Mouse (Mus musculus): ENCODE data around the gene Gm14214. TPM values are rescaled to one million over a fixed set of nuclear protein-coding genes. Genes with fewer than 3 reads are reported as not detected.

The Gm14214 gene
- polyA plus RNA-seq, 1 experiment, result not detected

GRCm38 (mm10) chr2:154735986-154736385 is 33.8 kb downstream of the Gm14214 start:
- 66% methylated on average over 7 of the region's 7 CpGs for WGBS
- Histone ChIP-seq H3K4me3 (replicated peaks; ENCODE audit: extremely low read depth, low read depth, low read length) (no peak overlapping the region), H3K4me1 (ENCODE audit: control insufficient read depth, insufficient read depth, low read length) (no peaks in the 10 kb centered on the region)
- DNase-seq, result no peak
- TF ChIP-seq POLR2A (IDR thresholded peaks at IDR 0.05; ENCODE audit: borderline replicate concordance, extremely low read depth, low read depth, low read length), result no peak
- no peak for TF ChIP-seq CTCF (IDR thresholded peaks at IDR 0.05; ENCODE audit: insufficient read depth, low read length)

GRCm38 (mm10) chr2:154735416-154735815 is 34.4 kb downstream of the Gm14214 start:
- no peak for DNase-seq
- Histone ChIP-seq H3K4me1 (ENCODE audit: control insufficient read depth, insufficient read depth, low read length) (no peaks in the 10 kb centered on the region), H3K4me3 (replicated peaks; ENCODE audit: extremely low read depth, low read depth, low read length) (no peak overlapping the region)
- WGBS, result 59% methylated on average over 7 of the region's 7 CpGs
- TF ChIP-seq CTCF (IDR thresholded peaks at IDR 0.05; ENCODE audit: insufficient read depth, low read length), result no peak
- TF ChIP-seq POLR2A (IDR thresholded peaks at IDR 0.05; ENCODE audit: borderline replicate concordance, extremely low read depth, low read depth, low read length), result no peak

GRCm38 (mm10) chr2:154734977-154735376 is 34.9 kb downstream of the Gm14214 start:
- TF ChIP-seq POLR2A (IDR thresholded peaks at IDR 0.05; ENCODE audit: borderline replicate concordance, extremely low read depth, low read depth, low read length), result no peak
- no peak for TF ChIP-seq CTCF (IDR thresholded peaks at IDR 0.05; ENCODE audit: insufficient read depth, low read length)

GRCm38 (mm10) chr2:154732503-154733141 is 37.2 kb downstream of the Gm14214 start:
- WGBS, result 64% methylated on average over 9 of the region's 9 CpGs
- Histone ChIP-seq H3K4me3 (replicated peaks; ENCODE audit: extremely low read depth, low read depth, low read length) (no peak overlapping the region), H3K4me1 (ENCODE audit: control insufficient read depth, insufficient read depth, low read length) (no peaks in the 10 kb centered on the region)
- no peak for DNase-seq
- TF ChIP-seq POLR2A (IDR thresholded peaks at IDR 0.05; ENCODE audit: borderline replicate concordance, extremely low read depth, low read depth, low read length) (no peak), CTCF (IDR thresholded peaks at IDR 0.05; ENCODE audit: insufficient read depth, low read length) (no peak)

More at GRCm38 (mm10) chr2:154734977-154735376, 34.9 kb downstream of the Gm14214 start:
- DNase-seq, result no peak
- WGBS, result 73% methylated on average over 9 of the region's 9 CpGs
- H3K4me1 ChIP-seq (ENCODE audit: control insufficient read depth, insufficient read depth, low read length), result no peaks in the 10 kb centered on the region
- no peak overlapping the region for H3K4me3 ChIP-seq (replicated peaks; ENCODE audit: extremely low read depth, low read depth, low read length)

- TF ChIP-seq CTCF (IDR thresholded peaks at IDR 0.05; ENCODE audit: insufficient read depth, low read length), result no peak
- no peak for TF ChIP-seq POLR2A (IDR thresholded peaks at IDR 0.05; ENCODE audit: borderline replicate concordance, extremely low read depth, low read depth, low read length)
- 38% methylated on average over 2 of the region's 2 CpGs for WGBS
- H3K4me1 ChIP-seq (ENCODE audit: control insufficient read depth, insufficient read depth, low read length), result no peaks in the 10 kb centered on the region
Measured at GRCm38 (mm10) chr2:154731916-154732315, 37.9 kb downstream of the Gm14214 start.

GRCm38 (mm10) chr2:154730841-154731240 is 39.0 kb downstream of the Gm14214 start:
- no peaks in the 10 kb centered on the region for H3K4me1 ChIP-seq (ENCODE audit: control insufficient read depth, insufficient read depth, low read length)
- no peak for DNase-seq

More at GRCm38 (mm10) chr2:154731916-154732315, 37.9 kb downstream of the Gm14214 start:
- no peak overlapping the region for H3K4me3 ChIP-seq (replicated peaks; ENCODE audit: extremely low read depth, low read depth, low read length)
- no peak for DNase-seq

GRCm38 (mm10) chr2:154729737-154730136 is 40.1 kb downstream of the Gm14214 start:
- DNase-seq, result no peak
- no peak for TF ChIP-seq CTCF (IDR thresholded peaks at IDR 0.05; ENCODE audit: insufficient read depth, low read length)
- TF ChIP-seq POLR2A (IDR thresholded peaks at IDR 0.05; ENCODE audit: borderline replicate concordance, extremely low read depth, low read depth, low read length), result no peak
- WGBS, result 64% methylated on average over 3 of the region's 3 CpGs
- no peaks in the 10 kb centered on the region for H3K4me1 ChIP-seq (ENCODE audit: control insufficient read depth, insufficient read depth, low read length)
- H3K4me3 ChIP-seq (replicated peaks; ENCODE audit: extremely low read depth, low read depth, low read length), result no peak overlapping the region

More at GRCm38 (mm10) chr2:154730841-154731240, 39.0 kb downstream of the Gm14214 start:
- 53% methylated on average over 3 of the region's 3 CpGs for WGBS
- H3K4me3 ChIP-seq (replicated peaks; ENCODE audit: extremely low read depth, low read depth, low read length), result no peak overlapping the region
- TF ChIP-seq POLR2A (IDR thresholded peaks at IDR 0.05; ENCODE audit: borderline replicate concordance, extremely low read depth, low read depth, low read length) (no peak), CTCF (IDR thresholded peaks at IDR 0.05; ENCODE audit: insufficient read depth, low read length) (no peak)

GRCm38 (mm10) chr2:154723473-154723872 is 46.4 kb downstream of the Gm14214 start:
- no peak for DNase-seq
- no peaks in the 10 kb centered on the region for H3K4me1 ChIP-seq (ENCODE audit: control insufficient read depth, insufficient read depth, low read length)
- TF ChIP-seq CTCF (IDR thresholded peaks at IDR 0.05; ENCODE audit: insufficient read depth, low read length) (no peak), POLR2A (IDR thresholded peaks at IDR 0.05; ENCODE audit: borderline replicate concordance, extremely low read depth, low read depth, low read length) (no peak)
- H3K4me3 ChIP-seq (replicated peaks; ENCODE audit: extremely low read depth, low read depth, low read length), result no peak overlapping the region
- WGBS, result 74% methylated on average over 4 of the region's 4 CpGs

GRCm38 (mm10) chr2:154720315-154720714 is 49.5 kb downstream of the Gm14214 start:
- 77% methylated on average over 2 of the region's 2 CpGs for whole genome bisulfite sequencing
- TF ChIP-seq CTCF (IDR thresholded peaks at IDR 0.05; ENCODE audit: insufficient read depth, low read length) (no peak), POLR2A (IDR thresholded peaks at IDR 0.05; ENCODE audit: borderline replicate concordance, extremely low read depth, low read depth, low read length) (no peak)
- no peak for DNase-seq
- no peaks in the 10 kb centered on the region for H3K4me1 ChIP-seq (ENCODE audit: control insufficient read depth, insufficient read depth, low read length)
- H3K4me3 ChIP-seq (replicated peaks; ENCODE audit: extremely low read depth, low read depth, low read length), result no peak overlapping the region

Other genes starting within 250 kb of the Gm14214 start
- gene 1700003F12Rik, start 222.9 kb downstream of the Gm14214 start, polyA plus RNA-seq (2012; rRNA removed), result 0.98 TPM in 1 of 2 replicates, not detected in the other
- 0.07 TPM in 2 replicates for gene Actl10, start 218.3 kb downstream of the Gm14214 start, polyA plus RNA-seq (2012; rRNA removed)
- gene Necab3, start 211.1 kb downstream of the Gm14214 start, polyA plus RNA-seq (2012; rRNA removed), result 1.2 and 1.8 TPM in 2 replicates
- gene E2f1, start 200.1 kb downstream of the Gm14214 start, polyA plus RNA-seq (2012; rRNA removed), result 9.8 and 12.6 TPM in 2 replicates
- 40.8 and 41.3 TPM in 2 replicates for gene Pxmp4, start 166.3 kb downstream of the Gm14214 start, polyA plus RNA-seq (2012; rRNA removed)
- gene Zfp341, start 156.7 kb downstream of the Gm14214 start, polyA plus RNA-seq (2012; rRNA removed), result 5.8 and 6.8 TPM in 2 replicates
- 0.53 and 1.4 TPM in 2 replicates for gene 4930519P11Rik, start 156.6 kb downstream of the Gm14214 start, polyA plus RNA-seq (2012; rRNA removed)
- 83.4 and 103 TPM in 2 replicates for gene Chmp4b, start 118.3 kb downstream of the Gm14214 start, polyA plus RNA-seq (2012; rRNA removed)
- gene Raly, start 21.1 kb upstream of the Gm14214 start, polyA plus RNA-seq (2012; rRNA removed), result 188 and 211 TPM in 2 replicates
- not detected in 2 replicates for gene a, start 21.4 kb upstream of the Gm14214 start, polyA plus RNA-seq (2012; rRNA removed)
- gene Eif2s2, start 122.9 kb upstream of the Gm14214 start, polyA plus RNA-seq (2012; rRNA removed), result 4.8 and 9.0 TPM in 2 replicates
- gene Gm14226, start 248.2 kb upstream of the Gm14214 start, polyA plus RNA-seq (2012; rRNA removed), result 0.03 and 0.05 TPM in 2 replicates